Mouse (Mus musculus): Measurements from ENCODE around the gene Kcns1.

The Kcns1 gene

GRCm38 (mm10) chr2:164127297-164127696 lies 43.6 kb downstream of the Kcns1 start:
- CTCF ChIA-PET, result no interaction called here

DNA sequence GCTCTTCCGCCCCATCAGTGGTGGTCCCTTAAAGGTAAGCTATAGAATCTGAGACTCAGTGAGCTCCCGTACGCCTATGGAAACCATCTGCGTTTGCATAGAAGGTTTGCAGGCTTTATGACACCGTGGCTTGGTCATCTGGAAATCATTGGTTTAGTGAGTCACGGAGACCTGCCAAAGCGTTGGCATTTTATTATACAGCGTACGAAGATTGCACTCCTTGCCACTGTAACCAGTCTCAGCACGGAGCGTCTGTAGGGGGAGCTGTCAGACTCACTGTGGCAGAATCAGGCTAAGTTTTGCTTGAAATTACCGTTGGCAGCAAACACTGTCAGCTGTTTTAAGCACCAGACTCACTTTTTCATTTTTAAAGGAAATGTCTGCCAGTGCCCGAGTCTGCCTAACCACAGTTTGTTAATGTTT lies 44.4 kb downstream of the Kcns1 start:
- CTCF ChIA-PET, result no interaction called here

DNA sequence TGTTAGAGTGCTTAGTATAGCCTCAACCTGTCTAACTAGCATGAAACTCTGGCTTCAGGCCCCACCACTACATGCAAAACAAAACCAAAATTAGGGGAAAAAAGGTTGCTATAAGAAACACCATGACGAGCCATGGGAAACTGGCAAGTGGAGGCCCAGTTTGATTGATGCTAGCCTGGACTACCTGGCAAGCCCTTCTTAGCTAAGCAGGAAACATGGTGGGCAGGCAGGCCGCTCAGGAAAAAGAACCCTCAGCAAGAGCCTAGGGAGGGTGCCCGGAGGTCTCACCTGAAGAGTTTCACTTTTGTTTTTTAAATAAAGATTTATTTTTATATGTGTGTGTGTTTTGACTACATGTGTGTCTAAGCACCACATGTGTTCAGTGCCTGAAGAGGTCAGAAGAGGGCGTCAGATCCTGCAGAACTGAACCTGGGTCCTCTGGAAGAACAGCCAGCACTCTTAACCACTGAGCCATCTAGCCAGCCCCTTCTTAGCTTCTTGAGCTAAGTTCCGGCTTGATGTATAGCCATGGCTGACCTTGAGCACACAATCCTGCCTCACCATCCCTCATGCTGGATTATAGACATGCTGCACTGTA lies 47.6 kb downstream of the Kcns1 start:
- CTCF ChIA-PET, result no interaction called here

GRCm38 (mm10) chr2:164119503-164119902 lies 51.4 kb downstream of the Kcns1 start:
- CTCF ChIA-PET, result no interaction called here

GRCm38 (mm10) chr2:164115531-164115930 lies 55.4 kb downstream of the Kcns1 start:
- CTCF ChIA-PET, result no interaction called here

DNA sequence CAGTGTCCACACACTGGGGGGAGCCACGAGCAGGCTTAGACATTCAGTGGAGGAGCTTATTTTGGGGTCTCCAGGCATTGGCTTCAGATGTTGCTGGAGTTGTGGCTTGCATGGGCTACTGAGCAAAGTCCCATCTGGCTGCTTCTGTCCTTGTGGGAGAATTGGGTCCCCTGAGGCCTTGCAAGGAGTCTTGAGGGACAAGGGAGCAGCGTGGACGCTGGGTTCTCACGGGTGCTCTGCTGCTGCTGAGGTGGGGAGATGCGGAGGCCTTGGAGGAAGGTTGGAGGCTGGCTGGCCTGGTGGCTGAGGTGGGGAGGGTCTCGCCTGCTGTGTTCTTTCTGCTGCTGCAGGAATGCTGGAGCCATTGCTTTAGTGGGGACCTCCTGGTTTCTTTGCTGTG lies 56.9 kb downstream of the Kcns1 start:
- CTCF ChIA-PET, result interaction anchor here (0.6 kb wide), 1 partner anchor 66 kb away, joined by 6 read pairs; no protein-coding TSS in a partner anchor
